Mouse (Mus musculus) megakaryocyte, embryonic 14.5 days (primary cell): Measurements from ENCODE around the gene Prkcz. TPM values are rescaled to one million over a fixed set of nuclear protein-coding genes. Genes with fewer than 3 reads are reported as not detected.

Experiments used
- H3K27me3 ChIP-seq: replicated peaks from 2 replicates; pipeline ENCODE3; 2012; ENCODE audit warnings: inconsistent platforms
- H3K36me3 ChIP-seq: replicated peaks from 2 replicates; pipeline ENCODE3; 2012; ENCODE audit warnings: low read length, inconsistent platforms, mixed read lengths
- H3K4me1 ChIP-seq: 2 replicates; pipeline ENCODE4 v1.6.1; 2012; ENCODE audit warnings: inconsistent platforms
- H3K4me3 ChIP-seq: replicated peaks from 2 replicates; pipeline ENCODE3; 2012; ENCODE audit warnings: moderate library complexity, mild to moderate bottlenecking, inconsistent platforms
- H3K9me3 ChIP-seq: 2 replicates; pipeline ENCODE4 v1.6.1; 2012; ENCODE audit warnings: inconsistent platforms
- FLI1 ChIP-seq: IDR thresholded peaks from 2 replicates; pipeline ENCODE4 v1.6.1; 2012; ENCODE audit warnings: low read length, inconsistent platforms, mixed read lengths
- GATA1 ChIP-seq: IDR thresholded peaks from 3 replicates; pipeline ENCODE4 v1.6.1; 2012; ENCODE audit warnings: mixed read lengths, low read length, inconsistent platforms, borderline replicate concordance
- polyA plus RNA-seq: library from polyadenylated mRNA; stranded (reverse); fragments of >175 nt; gene quantifications from 2 replicates; pipeline ENCODE4 v1.2.3, GENCODE M21; 2012; ENCODE audit warnings: low replicate concordance; ENCODE audit not compliant: insufficient read depth

Prkcz gene
- polyA plus RNA-seq, 1 experiment = not detected

GRCm38 (mm10) chr4:155359560-155360464 is 1.3 kb downstream of the Prkcz start:
- peaks cover 92% of the 10 kb centered on the region for H3K27me3 ChIP-seq
- H3K4me3 ChIP-seq = no peak overlapping the region
- H3K4me1 ChIP-seq = peaks cover 5% of the 10 kb centered on the region; the same call in 1 of the 2 replicates
- TF ChIP-seq FLI1 (no peak), GATA1 (no peak)
- no peaks in the 10 kb centered on the region for H3K9me3 ChIP-seq
- H3K36me3 ChIP-seq = no peaks in the 10 kb centered on the region

- Histone ChIP-seq H3K9me3 (peaks cover 6% of the 10 kb centered on the region; the same call in 1 of the 2 replicates), H3K4me3 (no peak overlapping the region), H3K36me3 (no peaks in the 10 kb centered on the region), H3K4me1 (peaks cover 24% of the 10 kb centered on the region), H3K27me3 (peaks cover 92% of the 10 kb centered on the region)
- TF ChIP-seq FLI1 (no peak), GATA1 (no peak)
Observed at GRCm38 (mm10) chr4:155357601-155358000, 3.6 kb downstream of the Prkcz start.

DNA sequence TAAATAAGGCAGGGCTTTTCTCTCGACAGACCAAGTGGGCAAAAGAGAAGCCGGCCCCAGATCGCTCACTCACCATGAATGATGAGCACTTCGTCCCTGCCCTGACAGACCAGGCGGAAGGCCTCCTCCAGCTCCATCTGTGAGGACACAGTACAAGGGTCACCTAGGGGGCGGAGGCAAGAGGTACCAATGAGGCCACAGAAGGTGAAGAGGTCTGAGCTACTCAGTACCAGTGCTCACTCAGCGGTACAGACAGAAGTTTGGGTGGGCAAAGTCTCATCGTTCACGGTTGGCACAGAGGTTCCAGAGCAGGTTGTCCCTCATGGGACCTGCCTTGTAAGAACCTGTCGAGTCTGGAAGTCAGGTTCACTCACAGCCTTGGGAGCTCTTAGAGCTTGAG is 4.8 kb downstream of the Prkcz start:
- peaks cover 16% of the 10 kb centered on the region for H3K9me3 ChIP-seq
- H3K4me1 ChIP-seq = peaks cover 28% of the 10 kb centered on the region
- peaks cover 91% of the 10 kb centered on the region for H3K27me3 ChIP-seq
- no peak overlapping the region for H3K4me3 ChIP-seq
- TF ChIP-seq FLI1 = no peak
- no peak for TF ChIP-seq GATA1
- H3K36me3 ChIP-seq = no peaks in the 10 kb centered on the region

GRCm38 (mm10) chr4:155354546-155354945 is 6.6 kb downstream of the Prkcz start:
- H3K4me3 ChIP-seq = no peak overlapping the region
- peaks cover 85% of the 10 kb centered on the region for H3K27me3 ChIP-seq
- TF ChIP-seq FLI1 = no peak
- TF ChIP-seq GATA1 = no peak
- H3K4me1 ChIP-seq = peaks cover 24% of the 10 kb centered on the region
- H3K36me3 ChIP-seq = no peaks in the 10 kb centered on the region
- H3K9me3 ChIP-seq = peaks cover 21% of the 10 kb centered on the region

DNA sequence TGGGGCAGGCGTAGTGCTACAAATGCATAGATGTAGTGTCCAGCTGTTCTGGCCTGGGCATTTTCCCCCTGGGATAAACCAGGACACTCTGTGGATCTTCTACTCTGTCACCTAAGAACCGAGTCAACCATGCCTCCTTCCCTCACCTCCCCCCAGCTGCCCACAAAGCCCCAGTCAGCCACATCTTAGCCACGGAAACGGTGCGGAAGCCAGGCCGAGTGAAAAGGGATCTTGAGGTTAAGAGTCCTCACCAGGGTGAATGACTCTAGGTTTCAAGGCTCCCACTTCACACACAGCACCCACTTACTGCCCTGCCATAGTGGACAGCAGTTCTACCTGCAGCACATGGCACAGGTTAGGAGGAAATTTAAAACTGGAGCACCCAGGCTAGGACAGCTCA is 7.1 kb downstream of the Prkcz start:
- Histone ChIP-seq H3K4me1 (peaks cover 24% of the 10 kb centered on the region), H3K36me3 (no peaks in the 10 kb centered on the region), H3K9me3 (peaks cover 22% of the 10 kb centered on the region), H3K27me3 (peaks cover 82% of the 10 kb centered on the region), H3K4me3 (peak overlapping the region; percentile 11)
- TF ChIP-seq GATA1 (no peak), FLI1 (no peak)

DNA sequence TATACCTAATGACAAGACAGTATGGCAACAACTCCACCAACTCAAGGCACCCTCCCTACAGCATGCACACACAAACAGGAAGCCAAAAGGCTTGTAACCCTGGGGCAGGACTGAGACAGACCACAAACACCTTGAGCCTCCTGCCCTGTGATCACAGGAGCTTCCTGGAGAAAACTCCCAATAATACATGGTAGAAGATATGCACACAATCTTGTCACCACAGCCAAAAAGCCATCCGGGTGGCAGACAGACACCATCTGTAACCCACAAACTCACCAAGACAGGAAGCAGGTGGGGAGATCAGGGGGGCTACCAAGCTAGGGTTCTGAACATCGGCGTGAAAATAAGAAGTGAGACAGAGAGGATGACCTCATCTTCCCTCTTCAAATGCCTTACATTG is 8.6 kb downstream of the Prkcz start:
- Histone ChIP-seq H3K27me3 (peaks cover 81% of the 10 kb centered on the region), H3K9me3 (peaks cover 33% of the 10 kb centered on the region), H3K4me3 (no peak overlapping the region), H3K4me1 (peaks cover 24% of the 10 kb centered on the region), H3K36me3 (no peaks in the 10 kb centered on the region)
- TF ChIP-seq GATA1 (no peak), FLI1 (no peak)

DNA sequence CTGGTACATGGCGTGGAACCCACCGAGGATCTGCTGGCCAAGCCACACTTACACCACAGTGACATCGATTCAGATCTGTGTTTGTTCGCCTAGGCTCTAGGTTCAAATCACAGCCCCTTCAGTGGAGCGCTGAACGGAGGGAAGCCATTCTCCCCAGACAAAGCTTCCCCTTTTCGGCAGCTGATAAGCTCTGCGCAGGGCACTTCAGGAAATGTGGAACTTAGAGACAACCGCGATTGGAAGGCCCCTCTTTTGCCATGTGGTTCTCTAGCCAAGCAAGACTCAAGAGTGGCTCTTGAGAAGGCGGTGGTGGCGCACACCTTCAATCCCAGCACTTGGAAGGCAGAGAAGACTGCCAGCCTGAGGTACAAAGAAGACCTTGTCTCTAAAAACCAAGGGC is 14.8 kb downstream of the Prkcz start:
- no peak overlapping the region for H3K4me3 ChIP-seq
- TF ChIP-seq FLI1 (no peak), GATA1 (no peak)
- H3K9me3 ChIP-seq = peaks cover 29% of the 10 kb centered on the region
- peaks cover 87% of the 10 kb centered on the region for H3K27me3 ChIP-seq
- peaks cover 12% of the 10 kb centered on the region for H3K4me1 ChIP-seq
- no peaks in the 10 kb centered on the region for H3K36me3 ChIP-seq

GRCm38 (mm10) chr4:155345608-155345953 is 15.6 kb downstream of the Prkcz start:
- H3K36me3 ChIP-seq = no peaks in the 10 kb centered on the region
- peaks cover 12% of the 10 kb centered on the region for H3K4me1 ChIP-seq
- no peak for TF ChIP-seq GATA1
- TF ChIP-seq FLI1 = no peak
- peaks cover 25% of the 10 kb centered on the region for H3K9me3 ChIP-seq
- peaks cover 90% of the 10 kb centered on the region for H3K27me3 ChIP-seq
- peak overlapping the region; percentile 4 for H3K4me3 ChIP-seq

GRCm38 (mm10) chr4:155344716-155345607 is 16.2 kb downstream of the Prkcz start:
- peaks cover 91% of the 10 kb centered on the region for H3K27me3 ChIP-seq
- H3K4me3 ChIP-seq = no peak overlapping the region
- TF ChIP-seq GATA1 (no peak), FLI1 (no peak)

DNA sequence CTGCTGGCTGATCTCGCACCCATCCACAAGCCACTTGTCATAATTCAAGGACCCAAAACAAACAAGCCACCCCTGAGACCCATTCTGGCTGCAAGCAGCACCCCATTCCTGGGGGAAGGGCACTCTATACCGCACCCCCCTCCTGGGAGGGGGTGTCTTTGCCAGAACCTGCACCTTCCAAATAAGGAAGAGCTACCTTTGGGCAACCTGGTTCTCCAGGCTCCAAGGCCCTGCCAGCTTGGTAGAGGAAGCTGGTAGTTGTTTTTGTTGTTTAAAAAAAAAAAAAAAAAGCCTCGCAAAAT is 16.9 kb downstream of the Prkcz start:
- no peaks in the 10 kb centered on the region for H3K36me3 ChIP-seq
- peaks cover 95% of the 10 kb centered on the region for H3K27me3 ChIP-seq
- H3K9me3 ChIP-seq = peaks cover 25% of the 10 kb centered on the region
- TF ChIP-seq FLI1 (no peak), GATA1 (no peak)
- no peak overlapping the region for H3K4me3 ChIP-seq
- peaks cover 12% of the 10 kb centered on the region for H3K4me1 ChIP-seq

More at GRCm38 (mm10) chr4:155344716-155345607, 16.2 kb downstream of the Prkcz start:
- peaks cover 12% of the 10 kb centered on the region for H3K4me1 ChIP-seq
- H3K9me3 ChIP-seq = peaks cover 25% of the 10 kb centered on the region
- H3K36me3 ChIP-seq = no peaks in the 10 kb centered on the region
